Mouse (Mus musculus): Measurements from ENCODE around the gene Bend7. TPM values are rescaled to one million over a fixed set of nuclear protein-coding genes. Genes with fewer than 3 reads are reported as not detected.

The Bend7 gene
- total and polyA plus RNA-seq, 2 experiments: 3.7 to 6.0 TPM

- Histone ChIP-seq H3K36me3 (ENCODE audit: control insufficient read depth, insufficient read depth, low read length) (no peaks in the 10 kb centered on the region), H3K27ac (replicated peaks; ENCODE audit: insufficient read depth, low read depth, low read length) (no peak overlapping the region), H3K4me1 (ENCODE audit: control insufficient read depth, insufficient read depth, low read length) (no peaks in the 10 kb centered on the region), H3K4me3 (ENCODE audit: insufficient read depth, low read depth, low read length) (no peak overlapping the region), H3K9ac (ENCODE audit: low read depth, low read length) (no peak overlapping the region), H3K27me3 (ENCODE audit: control insufficient read depth, insufficient read depth, low read length) (no peaks in the 10 kb centered on the region), H3K79me2 (ENCODE audit: control insufficient read depth, insufficient read depth, low read length) (no peaks in the 10 kb centered on the region)
- WGBS: 87% methylated on average over 6 of the region's 6 CpGs
- no peak for DNase-seq (ENCODE audit: extremely low read depth, low read depth, low spot score)
- TF ChIP-seq CTCF (IDR thresholded peaks at IDR 0.05; ENCODE audit: low read depth, low read length): no peak
- no peak for TF ChIP-seq POLR2A (IDR thresholded peaks at IDR 0.05; ENCODE audit: extremely low read depth, insufficient read depth, low read length)
Observed at GRCm38 (mm10) chr2:4828446-4828997, 110.9 kb downstream of the Bend7 start.

GRCm38 (mm10) chr2:4829007-4829406 lies 111.4 kb downstream of the Bend7 start:
- Histone ChIP-seq H3K9ac (ENCODE audit: low read depth, low read length) (no peak overlapping the region), H3K4me1 (ENCODE audit: control insufficient read depth, insufficient read depth, low read length) (no peaks in the 10 kb centered on the region), H3K79me2 (ENCODE audit: control insufficient read depth, insufficient read depth, low read length) (no peaks in the 10 kb centered on the region), H3K27me3 (ENCODE audit: control insufficient read depth, insufficient read depth, low read length) (no peaks in the 10 kb centered on the region), H3K4me3 (ENCODE audit: insufficient read depth, low read depth, low read length) (no peak overlapping the region), H3K27ac (replicated peaks; ENCODE audit: insufficient read depth, low read depth, low read length) (no peak overlapping the region), H3K36me3 (ENCODE audit: control insufficient read depth, insufficient read depth, low read length) (no peaks in the 10 kb centered on the region)
- WGBS: 88% methylated on average over 4 of the region's 4 CpGs
- no peak for TF ChIP-seq CTCF (IDR thresholded peaks at IDR 0.05; ENCODE audit: low read depth, low read length)
- DNase-seq (ENCODE audit: extremely low read depth, low read depth, low spot score): no peak

- Histone ChIP-seq H3K36me3 (ENCODE audit: control insufficient read depth, insufficient read depth, low read length) (no peaks in the 10 kb centered on the region), H3K27ac (replicated peaks; ENCODE audit: insufficient read depth, low read depth, low read length) (no peak overlapping the region), H3K27me3 (ENCODE audit: control insufficient read depth, insufficient read depth, low read length) (no peaks in the 10 kb centered on the region), H3K4me1 (ENCODE audit: control insufficient read depth, insufficient read depth, low read length) (no peaks in the 10 kb centered on the region), H3K9ac (ENCODE audit: low read depth, low read length) (no peak overlapping the region), H3K79me2 (ENCODE audit: control insufficient read depth, insufficient read depth, low read length) (no peaks in the 10 kb centered on the region), H3K4me3 (ENCODE audit: insufficient read depth, low read depth, low read length) (no peak overlapping the region)
- 62% methylated on average over 6 of the region's 6 CpGs for WGBS
- TF ChIP-seq CTCF (IDR thresholded peaks at IDR 0.05; ENCODE audit: low read depth, low read length) (no peak), POLR2A (IDR thresholded peaks at IDR 0.05; ENCODE audit: extremely low read depth, insufficient read depth, low read length) (no peak)
- no peak for DNase-seq (ENCODE audit: extremely low read depth, low read depth, low spot score)
Observed at GRCm38 (mm10) chr2:4829489-4830065, 111.9 kb downstream of the Bend7 start.

GRCm38 (mm10) chr2:4831493-4831892 lies 113.9 kb downstream of the Bend7 start:
- DNase-seq (ENCODE audit: extremely low read depth, low read depth, low spot score): no peak
- TF ChIP-seq POLR2A (IDR thresholded peaks at IDR 0.05; ENCODE audit: extremely low read depth, insufficient read depth, low read length): no peak
- TF ChIP-seq CTCF (IDR thresholded peaks at IDR 0.05; ENCODE audit: low read depth, low read length): no peak
- Histone ChIP-seq H3K27me3 (ENCODE audit: control insufficient read depth, insufficient read depth, low read length) (no peaks in the 10 kb centered on the region), H3K4me1 (ENCODE audit: control insufficient read depth, insufficient read depth, low read length) (no peaks in the 10 kb centered on the region), H3K36me3 (ENCODE audit: control insufficient read depth, insufficient read depth, low read length) (no peaks in the 10 kb centered on the region), H3K79me2 (ENCODE audit: control insufficient read depth, insufficient read depth, low read length) (no peaks in the 10 kb centered on the region), H3K27ac (replicated peaks; ENCODE audit: insufficient read depth, low read depth, low read length) (no peak overlapping the region), H3K9ac (ENCODE audit: low read depth, low read length) (no peak overlapping the region), H3K4me3 (ENCODE audit: insufficient read depth, low read depth, low read length) (no peak overlapping the region)
- WGBS: 62% methylated on average over 4 of the region's 4 CpGs

- Histone ChIP-seq H3K4me1 (ENCODE audit: control insufficient read depth, insufficient read depth, low read length) (no peaks in the 10 kb centered on the region), H3K9ac (ENCODE audit: low read depth, low read length) (no peak overlapping the region), H3K27me3 (ENCODE audit: control insufficient read depth, insufficient read depth, low read length) (no peaks in the 10 kb centered on the region), H3K27ac (replicated peaks; ENCODE audit: insufficient read depth, low read depth, low read length) (no peak overlapping the region), H3K36me3 (ENCODE audit: control insufficient read depth, insufficient read depth, low read length) (no peaks in the 10 kb centered on the region), H3K4me3 (ENCODE audit: insufficient read depth, low read depth, low read length) (no peak overlapping the region), H3K79me2 (ENCODE audit: control insufficient read depth, insufficient read depth, low read length) (no peaks in the 10 kb centered on the region)
- 54% methylated on average over 4 of the region's 4 CpGs for WGBS
- no peak for DNase-seq (ENCODE audit: extremely low read depth, low read depth, low spot score)
- no peak for TF ChIP-seq CTCF (IDR thresholded peaks at IDR 0.05; ENCODE audit: low read depth, low read length)
- no peak for TF ChIP-seq POLR2A (IDR thresholded peaks at IDR 0.05; ENCODE audit: extremely low read depth, insufficient read depth, low read length)
Observed at GRCm38 (mm10) chr2:4832166-4832565, 114.5 kb downstream of the Bend7 start.

GRCm38 (mm10) chr2:4849449-4849848 lies 131.8 kb downstream of the Bend7 start:
- TF ChIP-seq POLR2A (IDR thresholded peaks at IDR 0.05; ENCODE audit: extremely low read depth, insufficient read depth, low read length) (no peak), CTCF (IDR thresholded peaks at IDR 0.05; ENCODE audit: low read depth, low read length) (no peak)
- WGBS: 92% methylated on average over 2 of the region's 2 CpGs
- no peak overlapping the region for H3K27ac ChIP-seq (replicated peaks; ENCODE audit: insufficient read depth, low read depth, low read length)
- H3K9ac ChIP-seq (ENCODE audit: low read depth, low read length): no peak overlapping the region
- H3K27me3 ChIP-seq (ENCODE audit: control insufficient read depth, insufficient read depth, low read length): no peaks in the 10 kb centered on the region
- no peaks in the 10 kb centered on the region for H3K79me2 ChIP-seq (ENCODE audit: control insufficient read depth, insufficient read depth, low read length)
- no peaks in the 10 kb centered on the region for H3K36me3 ChIP-seq (ENCODE audit: control insufficient read depth, insufficient read depth, low read length)
- H3K4me1 ChIP-seq (ENCODE audit: control insufficient read depth, insufficient read depth, low read length): no peaks in the 10 kb centered on the region
- DNase-seq (ENCODE audit: extremely low read depth, low read depth, low spot score): no peak
- no peak overlapping the region for H3K4me3 ChIP-seq (ENCODE audit: insufficient read depth, low read depth, low read length)

Other genes with a start within 250 kb of the Bend7 start
- 28.6 and 40.9 TPM in 2 replicates for gene Prpf18, start 65.7 kb upstream of the Bend7 start, total RNA-seq (2014; rRNA removed)
- 6.5 and 7.8 TPM in 2 replicates for gene Prpf18, start 65.7 kb upstream of the Bend7 start, polyA plus RNA-seq (2012; rRNA removed)
- gene Sephs1, start 163.7 kb downstream of the Bend7 start, total RNA-seq (2014; rRNA removed): 16.2 and 17.2 TPM in 2 replicates
- gene Sephs1, start 163.7 kb downstream of the Bend7 start, polyA plus RNA-seq (2012; rRNA removed): 12.6 and 13.8 TPM in 2 replicates
- gene Phyh, start 201.2 kb downstream of the Bend7 start, total RNA-seq (2014; rRNA removed): 1,236 and 1,280 TPM in 2 replicates
- gene Phyh, start 201.2 kb downstream of the Bend7 start, polyA plus RNA-seq (2012; rRNA removed): 856 and 1,051 TPM in 2 replicates